Mouse (Mus musculus) forebrain, postnatal 0 days (tissue): ENCODE results near the gene Blzf1. TPM values are rescaled to one million over a fixed set of nuclear protein-coding genes. Genes with fewer than 3 reads are reported as not detected.

ENCODE experiments used
- ATAC-seq: fragments of 200-750 bp; cut with Nextera tagmentation; 2 replicates; pipeline ENCODE4 v1.8.0; 2017; ENCODE audit warnings: mild to moderate bottlenecking, moderate library complexity
- DNase-seq: peaks from one replicate; pipeline ENCODE4 v3.0.0-alpha.2; 2015
- H3K27ac ChIP-seq: fragments of 300-500 bp; sonication (generic); 2 replicates; pipeline ENCODE4 v1.5.1; 2014; ENCODE audit warnings: low read depth, mild to moderate bottlenecking, antibody characterized with exemption, low read length, moderate library complexity, mixed read lengths
- H3K27me3 ChIP-seq: fragments of 300-500 bp; sonication (generic); 2 replicates; pipeline ENCODE4 v1.6.1; 2014; ENCODE audit warnings: mild to moderate bottlenecking, low read length, mixed read lengths; ENCODE audit not compliant: insufficient read depth
- H3K36me3 ChIP-seq: fragments of 300-500 bp; sonication (generic); 2 replicates; pipeline ENCODE4 v1.6.1; 2014; ENCODE audit warnings: mild to moderate bottlenecking, moderate library complexity; ENCODE audit not compliant: insufficient read depth
- H3K4me1 ChIP-seq: fragments of 300-500 bp; sonication (generic); 2 replicates; pipeline ENCODE4 v1.6.1; 2014; ENCODE audit warnings: antibody characterized with exemption; ENCODE audit not compliant: insufficient read depth
- H3K4me2 ChIP-seq: fragments of 300-500 bp; sonication (generic); 2 replicates; pipeline ENCODE4 v1.6.1; 2014; ENCODE audit warnings: low read depth, mild to moderate bottlenecking, moderate library complexity
- H3K4me3 ChIP-seq: fragments of 300-500 bp; sonication (generic); 2 replicates; pipeline ENCODE4 v1.5.1; 2014; ENCODE audit warnings: low read depth, low read length, mixed read lengths
- H3K9ac ChIP-seq: fragments of 300-500 bp; sonication (generic); 2 replicates; pipeline ENCODE4 v1.6.1; 2014; ENCODE audit warnings: mild to moderate bottlenecking
- H3K9me3 ChIP-seq: fragments of 300-500 bp; sonication (generic); 2 replicates; pipeline ENCODE4 v1.6.1; 2016; ENCODE audit warnings: low read length
- CTCF ChIP-seq: sonication (generic); IDR thresholded peaks from 2 replicates; pipeline ENCODE4 v1.5.1; 2016; ENCODE audit warnings: antibody characterized with exemption, control low read depth, low read depth
- WGBS: fragments of 180-500 bp; shearing (Covaris S2); extraction: QIAGEN DNeasy Blood & Tissue Kit; methylation state at CpG from one replicate; pipeline ENCODE4 v1.1.7; 2014; 5-methylcytosine and 5-hydroxymethylcytosine counted together
- polyA plus RNA-seq: library from polyadenylated mRNA; unstranded; fragments of >200 nt; fragmentation: Nextera tagmentation; extraction: Ambion mirVana; gene quantifications from 2 replicates; pipeline ENCODE4 v1.2.1, GENCODE M21; 2015
- total RNA-seq: library from RNA; depleted of rRNA; stranded (reverse); fragments of >200 nt; gene quantifications from 2 replicates; pipeline ENCODE4 v1.2.3, GENCODE M21; 2014; rRNA removed

Blzf1 gene
- total RNA-seq (17.5 and 21.5 TPM in 2 replicates), polyA plus RNA-seq (16.1 and 22.3 TPM in 2 replicates)

- peaks cover 15% of the 10 kb centered on the region; the same call in 1 of the 2 replicates for H3K4me1 ChIP-seq
- peak within 1 kb of the TSS; percentile 80 for H3K27ac ChIP-seq
- no peak for TF ChIP-seq CTCF
- H3K9ac ChIP-seq: peak within 1 kb of the TSS; percentile 59
- peak within 1 kb of the TSS; percentile 80 for H3K4me2 ChIP-seq
- H3K36me3 ChIP-seq: peaks cover 3% of the 10 kb centered on the region
- H3K4me3 ChIP-seq: peak within 1 kb of the TSS; percentile 57
- DNase-seq (peak; percentile 99), ATAC-seq (peak; percentile 99)
- WGBS: 1% methylated on average over 35 of the region's 35 CpGs
- H3K27me3 ChIP-seq: no peaks in the 10 kb centered on the region
- H3K9me3 ChIP-seq: no peaks in the 10 kb centered on the region
Measured at GRCm38 (mm10) chr1:164307124-164307751, at the start of gene Blzf1. Gene Blzf1, minus strand, starts transcription at chr1:164307489.

- Histone ChIP-seq H3K4me3 (no peak overlapping the region), H3K27me3 (no peaks in the 10 kb centered on the region), H3K9me3 (no peaks in the 10 kb centered on the region), H3K4me1 (no peaks in the 10 kb centered on the region), H3K9ac (no peak overlapping the region), H3K4me2 (no peak overlapping the region), H3K27ac (no peak overlapping the region), H3K36me3 (peaks cover 5% of the 10 kb centered on the region)
- 29% methylated on average over 3 of the region's 3 CpGs for WGBS
- no peak for TF ChIP-seq CTCF
- ATAC-seq (no peak), DNase-seq (no peak)
Measured at GRCm38 (mm10) chr1:164353443-164353842, 46.2 kb upstream of the Blzf1 start.

GRCm38 (mm10) chr1:164342161-164342560 is 34.9 kb upstream of the Blzf1 start:
- no peak for ATAC-seq

GRCm38 (mm10) chr1:164335846-164336245 is 28.6 kb upstream of the Blzf1 start:
- Histone ChIP-seq H3K27me3 (no peaks in the 10 kb centered on the region), H3K36me3 (peaks cover 5% of the 10 kb centered on the region; the same call in 1 of the 2 replicates), H3K9ac (no peak overlapping the region), H3K4me2 (no peak overlapping the region), H3K9me3 (no peaks in the 10 kb centered on the region), H3K4me3 (no peak overlapping the region), H3K27ac (no peak overlapping the region), H3K4me1 (no peaks in the 10 kb centered on the region)
- 87% methylated on average over 4 of the region's 4 CpGs for WGBS
- ATAC-seq: no peak
- DNase-seq: no peak
- TF ChIP-seq CTCF: no peak

More at GRCm38 (mm10) chr1:164342161-164342560, 34.9 kb upstream of the Blzf1 start:
- Histone ChIP-seq H3K4me3 (no peak overlapping the region), H3K27ac (no peak overlapping the region), H3K9me3 (no peaks in the 10 kb centered on the region), H3K4me1 (no peaks in the 10 kb centered on the region), H3K9ac (no peak overlapping the region), H3K27me3 (no peaks in the 10 kb centered on the region), H3K4me2 (no peak overlapping the region), H3K36me3 (peaks cover 3% of the 10 kb centered on the region; the same call in 1 of the 2 replicates)
- TF ChIP-seq CTCF: peak; percentile 57
- 84% methylated on average over 3 of the region's 3 CpGs for WGBS
- DNase-seq: no peak

- H3K4me3 ChIP-seq: no peak overlapping the region
- H3K9me3 ChIP-seq: no peaks in the 10 kb centered on the region
- no peak for ATAC-seq
- no peak for TF ChIP-seq CTCF
- H3K27me3 ChIP-seq: no peaks in the 10 kb centered on the region
- 93% methylated on average over 3 of the region's 3 CpGs for WGBS
- no peaks in the 10 kb centered on the region for H3K4me1 ChIP-seq
- no peak overlapping the region for H3K27ac ChIP-seq
- no peak overlapping the region for H3K9ac ChIP-seq
- no peak for DNase-seq
- no peak overlapping the region for H3K4me2 ChIP-seq
- peaks cover 7% of the 10 kb centered on the region; the same call in 1 of the 2 replicates for H3K36me3 ChIP-seq
Measured at GRCm38 (mm10) chr1:164335435-164335834, 28.1 kb upstream of the Blzf1 start.

- DNase-seq (no peak), ATAC-seq (no peak)
- Histone ChIP-seq H3K9me3 (no peaks in the 10 kb centered on the region), H3K9ac (no peak overlapping the region), H3K27ac (no peak overlapping the region), H3K36me3 (peaks cover 10% of the 10 kb centered on the region; the same call in 1 of the 2 replicates), H3K4me1 (no peaks in the 10 kb centered on the region), H3K4me3 (no peak overlapping the region), H3K27me3 (no peaks in the 10 kb centered on the region), H3K4me2 (no peak overlapping the region)
- WGBS: 88% methylated on average over 11 of the region's 11 CpGs
- TF ChIP-seq CTCF: no peak
Measured at GRCm38 (mm10) chr1:164332559-164332958, 25.3 kb upstream of the Blzf1 start.

- Histone ChIP-seq H3K9ac (no peak overlapping the region), H3K36me3 (0 out of 2 replicates have a peak, but pooled peaks cover 5% of the 10 kb centered on the region), H3K9me3 (no peaks in the 10 kb centered on the region), H3K4me2 (no peak overlapping the region), H3K4me3 (no peak overlapping the region), H3K27ac (no peak overlapping the region), H3K27me3 (no peaks in the 10 kb centered on the region), H3K4me1 (no peaks in the 10 kb centered on the region)
- ATAC-seq: no peak
- no peak for DNase-seq
- TF ChIP-seq CTCF: no peak
- 68% methylated on average over 7 of the region's 7 CpGs for WGBS
Measured at GRCm38 (mm10) chr1:164327764-164328163, 20.5 kb upstream of the Blzf1 start.
